Mouse (Mus musculus) NIH3T3 (cell line): Measurements from ENCODE around the gene Adad1.

Experiments used
- DNase-seq: peaks from one replicate; pipeline ENCODE4 v3.0.0-alpha.2; 2012; ENCODE audit warnings: low read depth

The Adad1 gene

DNA sequence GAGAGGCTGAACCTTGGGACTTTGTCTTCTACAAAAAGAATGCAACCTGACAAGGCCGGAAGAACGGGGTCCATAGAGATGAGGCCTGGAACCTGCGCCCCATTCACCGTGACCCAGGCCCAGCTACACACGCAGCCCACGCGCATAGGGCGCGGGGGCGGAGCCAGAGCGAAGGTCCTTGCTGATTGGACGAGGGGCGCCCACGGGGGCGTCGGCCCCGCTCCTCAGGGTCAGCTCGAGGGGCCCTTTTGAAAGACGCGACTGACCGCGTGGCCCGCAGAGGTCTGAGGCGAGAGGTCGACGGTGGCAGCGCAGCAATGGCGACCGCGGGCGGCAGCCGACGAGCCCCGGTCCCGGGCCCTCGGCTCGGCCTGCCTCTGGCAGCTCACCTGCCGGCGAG, at the start of gene Adad1:
TSS of gene Adad1 (plus strand) at position 122 of the 400 bp plus-strand sequence.
- DNase-seq: no peak

DNA sequence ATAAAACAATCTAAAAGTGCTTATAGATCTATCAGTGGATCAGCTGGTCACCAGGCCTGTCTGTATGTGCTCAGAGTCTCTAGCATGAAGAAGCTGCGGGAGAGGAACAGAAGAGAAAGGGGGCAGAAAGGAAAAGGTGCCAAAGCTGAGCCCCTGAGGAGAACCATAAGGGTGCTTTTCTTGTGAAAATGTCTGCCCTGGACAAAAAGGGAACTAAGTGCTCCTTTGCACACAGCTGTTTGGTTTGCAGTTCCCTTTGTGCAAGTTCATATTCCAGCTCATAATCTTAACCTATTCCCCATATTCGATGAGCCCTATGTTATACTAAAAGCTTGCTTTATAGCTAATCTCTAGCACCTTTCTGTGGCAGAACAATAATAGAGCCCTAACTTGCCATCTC, 25.3 kb upstream of the Adad1 start:
- DNase-seq: no peak

DNA sequence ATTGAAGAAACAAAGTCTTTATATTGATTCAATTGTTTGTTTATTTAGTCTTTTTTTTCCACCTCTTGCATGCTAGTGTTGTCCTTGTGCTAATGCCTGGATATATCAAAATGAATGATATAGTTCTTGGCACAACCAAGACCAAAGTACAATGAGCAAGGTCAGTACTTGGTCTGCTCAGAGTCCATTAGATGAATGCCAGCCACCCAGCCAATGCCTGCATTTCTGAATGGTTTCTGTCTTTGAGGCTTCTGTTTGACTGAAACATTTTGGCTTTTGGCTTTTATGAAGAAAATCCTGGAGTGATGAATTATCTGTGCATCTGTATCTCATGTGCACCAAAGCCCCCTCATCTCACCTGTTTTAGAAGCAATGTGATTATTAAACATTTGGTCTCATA, 23.5 kb upstream of the Adad1 start:
- DNase-seq: no peak

DNA sequence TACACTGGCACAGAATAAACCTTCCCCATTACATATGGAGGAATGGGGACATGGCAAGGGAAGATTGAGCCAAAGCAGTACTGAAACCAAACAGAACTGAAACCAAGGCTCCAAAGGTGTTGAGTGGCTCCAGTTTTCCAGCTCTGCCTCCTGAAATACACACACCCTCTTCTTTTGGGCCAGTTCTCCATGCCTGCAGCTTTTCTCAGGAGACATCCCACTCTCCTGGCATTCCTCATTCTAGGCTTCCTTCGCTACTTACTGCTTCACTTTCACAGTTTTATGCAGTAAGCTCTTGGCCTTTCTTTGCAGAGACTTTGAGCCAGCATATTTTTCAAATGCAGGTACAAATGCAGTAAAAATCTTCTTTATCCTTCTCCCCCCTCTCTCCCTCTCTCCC, 11.8 kb upstream of the Adad1 start:
- DNase-seq: no peak

DNA sequence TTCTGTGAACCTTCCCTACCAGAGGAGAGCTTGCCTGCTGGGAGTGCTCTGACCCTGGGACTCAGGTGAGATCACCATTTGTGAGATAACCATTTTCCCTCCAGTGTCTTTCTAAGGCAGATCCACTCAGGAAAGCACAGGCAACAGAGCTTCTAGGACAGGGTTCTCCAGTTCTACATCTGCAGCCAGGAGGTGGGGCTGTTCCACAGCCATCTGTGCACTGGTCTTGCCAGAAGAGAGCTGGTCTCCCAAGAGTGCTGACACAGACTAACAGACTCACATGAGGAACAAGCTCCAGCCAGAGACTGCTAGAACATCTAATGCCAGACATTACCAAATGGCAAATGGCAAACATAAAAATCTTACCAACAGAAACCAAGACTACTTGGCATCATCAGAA, 9.9 kb downstream of the Adad1 start:
- DNase-seq: peak; percentile 37

DNA sequence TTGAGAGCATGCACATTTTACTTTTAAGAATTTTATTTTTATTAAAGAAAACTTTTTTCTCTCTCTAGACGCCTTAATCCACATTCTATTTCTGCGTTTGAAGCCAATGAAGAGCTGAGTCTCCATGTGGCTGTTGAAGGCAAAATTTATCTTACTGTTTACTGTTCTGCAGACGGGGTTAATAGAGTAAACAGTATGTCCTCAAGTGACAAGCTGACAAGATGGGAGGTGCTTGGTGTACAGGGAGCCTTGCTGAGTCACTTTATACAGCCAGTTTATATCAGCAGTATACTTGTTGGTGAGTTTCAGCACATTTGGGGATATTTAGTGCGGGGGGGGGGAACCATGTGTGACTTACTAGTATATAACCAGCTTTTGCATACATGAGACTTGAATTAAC, 21.5 kb downstream of the Adad1 start:
- no peak for DNase-seq

DNA sequence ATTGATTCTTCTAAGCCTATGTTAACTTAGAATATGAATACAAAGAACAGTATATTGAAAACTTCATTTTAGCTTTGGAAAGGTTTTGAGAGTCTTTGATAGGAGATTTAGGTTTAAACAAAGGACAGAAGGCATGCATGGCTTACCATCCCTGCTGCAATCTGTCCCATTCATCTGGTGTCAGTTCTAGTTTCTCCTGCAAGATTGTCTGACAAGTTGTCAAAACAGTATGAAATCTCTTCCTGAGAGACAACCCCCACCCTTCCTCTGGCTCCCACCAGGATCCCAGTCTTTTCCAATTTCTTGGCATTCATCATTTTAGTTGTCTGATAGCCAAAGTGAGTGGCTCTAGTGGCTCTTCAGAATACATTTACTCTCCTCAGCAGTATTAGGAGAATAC, 27.4 kb downstream of the Adad1 start:
- no peak for DNase-seq

DNA sequence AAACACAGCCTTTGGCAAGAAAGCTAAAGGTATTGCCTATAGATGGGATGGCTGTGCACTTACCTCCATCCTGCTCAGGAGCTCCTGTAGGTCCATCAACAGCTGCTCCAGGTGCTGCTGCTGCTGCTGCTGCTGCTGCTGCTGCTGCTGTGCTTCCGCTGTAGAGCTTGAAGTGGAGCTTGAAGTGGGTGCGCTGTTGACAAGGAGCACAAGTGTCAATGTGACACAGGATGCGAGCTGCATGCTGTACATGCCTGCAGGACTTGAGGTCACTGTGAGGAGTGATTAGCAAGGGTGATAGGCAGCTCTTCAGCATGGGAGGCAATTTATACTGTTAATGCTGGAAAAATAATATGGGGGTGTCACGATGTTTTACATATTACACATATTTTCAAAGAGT, 62.3 kb downstream of the Adad1 start, which contains the start of gene Il2:
TSS of gene Il2 (minus strand) at position 305 of the 400 bp plus-strand sequence.
- no peak for DNase-seq

DNA sequence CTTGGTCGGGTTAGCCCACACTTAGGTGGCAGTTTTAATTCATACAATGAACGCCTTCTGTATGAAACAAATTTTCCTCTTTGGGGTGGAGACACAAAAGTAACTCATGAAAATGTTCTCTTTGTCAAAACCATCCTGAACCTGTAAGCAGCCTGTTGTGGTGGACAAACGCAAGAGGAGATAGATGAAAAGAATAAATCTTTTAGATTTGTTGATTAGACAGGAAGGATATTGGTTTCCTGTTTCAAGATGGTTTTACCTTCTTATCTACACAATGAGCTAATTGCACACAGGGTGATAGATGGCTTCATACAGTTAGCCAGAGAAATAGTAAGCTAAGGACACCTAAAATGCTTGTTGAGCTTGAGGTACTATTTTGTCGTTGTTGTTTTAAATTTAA, 62.8 kb downstream of the Adad1 start:
- no peak for DNase-seq

DNA sequence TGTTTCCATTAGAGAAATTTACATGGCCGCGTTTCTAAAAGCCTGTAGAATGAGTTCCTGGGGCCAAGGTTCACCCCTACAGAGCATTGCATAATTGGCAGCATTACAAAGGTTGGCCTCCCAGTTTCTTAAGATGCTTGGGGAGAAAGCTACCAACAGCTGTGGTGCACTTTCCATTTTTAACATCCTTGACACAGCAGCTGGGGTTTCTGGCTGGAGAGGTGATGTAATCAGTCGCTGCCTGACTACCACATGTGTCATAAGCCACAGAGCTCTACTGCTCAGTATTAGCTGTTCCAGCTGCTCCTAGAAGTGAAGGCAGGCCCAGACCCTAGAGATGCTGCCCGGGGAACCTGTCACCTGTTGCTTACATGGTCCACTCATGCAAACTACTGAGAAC, 64.9 kb downstream of the Adad1 start:
- peak; percentile 67 for DNase-seq

DNA sequence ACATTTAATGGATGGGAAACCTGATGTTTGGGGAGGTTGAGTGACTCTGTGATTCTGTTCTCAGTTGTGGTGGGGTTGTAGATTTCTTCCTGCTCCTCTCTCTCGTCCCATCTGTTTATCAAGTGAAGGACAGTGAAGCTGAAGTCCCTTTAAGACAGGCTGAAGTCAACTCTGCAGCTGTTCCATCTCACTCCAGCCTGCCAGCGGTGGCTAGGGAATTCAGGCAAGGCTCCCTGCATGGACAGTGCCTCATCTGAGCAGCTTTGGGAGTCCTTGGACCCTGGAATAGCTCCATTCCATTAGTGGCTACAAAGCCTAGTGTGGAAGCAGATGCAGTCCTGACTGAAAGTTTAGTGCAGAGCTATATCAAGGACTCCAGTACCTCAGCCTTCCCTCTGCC, 65.7 kb downstream of the Adad1 start:
- DNase-seq: no peak

DNA sequence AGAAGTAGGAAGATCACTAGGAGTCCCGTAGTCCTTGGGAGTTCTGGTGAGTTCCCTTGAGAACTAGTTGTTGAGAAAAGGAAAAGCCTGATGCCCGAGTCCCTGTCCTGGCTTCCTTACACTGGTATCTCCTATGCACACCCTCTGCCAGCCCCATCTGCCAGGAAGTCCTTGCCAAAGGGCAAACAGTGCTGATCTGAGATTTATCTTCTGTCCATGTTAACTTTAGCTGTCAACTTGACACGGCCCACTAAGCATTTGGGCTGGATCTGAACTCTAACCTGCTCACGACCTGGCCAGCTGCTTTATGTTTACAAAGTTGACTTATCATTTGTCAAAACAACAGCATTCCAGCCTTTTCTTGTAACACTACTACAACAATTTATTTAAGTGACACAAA, 73.9 kb downstream of the Adad1 start:
- DNase-seq: no peak

DNA sequence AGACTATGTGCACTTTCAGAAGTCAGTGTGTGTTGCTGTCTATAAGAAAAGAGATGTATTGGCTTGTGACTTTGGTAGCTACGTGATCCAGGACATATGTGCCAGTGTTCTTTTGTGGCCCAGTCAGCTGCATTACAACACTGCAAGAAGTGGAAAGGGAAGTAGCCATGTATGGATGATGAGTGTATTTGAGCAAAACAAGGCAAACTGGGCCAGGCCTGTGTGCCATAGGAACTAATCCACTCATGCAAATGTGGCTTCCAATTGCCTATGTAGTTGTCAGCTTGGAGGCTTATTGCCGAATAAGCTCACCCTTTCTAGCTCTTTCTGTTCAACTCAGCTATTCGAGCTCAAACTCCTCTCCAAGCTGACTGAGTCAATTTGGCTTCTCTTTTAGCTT, 75.9 kb downstream of the Adad1 start:
- DNase-seq: no peak

DNA sequence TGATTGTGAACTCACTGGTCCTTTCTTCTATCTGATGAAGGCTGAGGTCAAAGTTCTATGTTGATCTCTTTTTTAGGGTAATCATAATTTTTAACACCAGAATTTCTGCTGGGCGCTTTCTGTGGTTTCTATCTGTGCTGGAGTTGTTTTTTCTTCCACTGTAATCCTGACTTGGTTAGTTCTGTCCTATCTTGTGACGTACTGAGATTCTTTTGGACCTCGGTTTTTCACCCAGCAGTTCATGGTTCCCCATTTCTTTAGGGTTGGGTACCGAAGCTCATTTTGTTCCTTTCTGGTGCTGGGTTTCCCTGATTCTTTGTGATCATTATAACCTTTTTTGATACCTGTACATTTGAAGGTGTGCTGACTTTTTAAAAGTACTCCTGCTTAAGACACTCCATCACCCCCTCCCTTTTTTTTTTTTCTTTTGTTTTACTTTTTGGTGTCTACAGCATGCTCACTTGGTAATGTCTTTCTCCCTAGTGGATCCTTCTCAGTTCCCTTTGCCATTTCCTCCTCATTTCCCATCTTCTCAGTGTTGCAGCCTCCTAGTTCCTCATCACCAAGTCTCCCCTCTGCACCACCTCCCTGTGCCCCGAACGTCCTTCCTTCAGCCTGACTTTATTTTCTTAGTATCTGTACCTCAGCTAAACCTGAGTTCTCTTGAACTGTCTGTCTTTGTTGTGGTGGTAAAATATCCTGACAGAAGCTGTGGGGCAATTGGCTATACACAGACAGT, 77.0 kb downstream of the Adad1 start:
- no peak for DNase-seq

DNA sequence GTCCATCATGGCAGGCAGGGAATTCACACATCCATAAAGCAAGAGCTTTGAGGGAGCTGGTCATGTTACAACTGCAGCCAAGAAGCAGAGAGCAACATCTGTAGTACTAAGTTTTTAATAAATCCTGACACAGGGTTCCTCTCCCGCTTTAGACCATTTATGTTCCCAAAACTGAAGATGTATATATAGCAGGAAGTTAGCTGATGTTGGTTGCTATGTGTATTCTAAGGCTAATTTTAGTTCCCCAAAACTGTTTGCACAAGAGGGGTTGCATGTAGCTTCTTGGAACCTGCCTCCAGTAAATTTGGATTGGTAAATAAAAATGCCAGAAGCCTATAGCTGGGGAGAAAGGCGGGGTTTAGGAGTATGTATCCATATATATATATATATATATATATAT, 78.5 kb downstream of the Adad1 start:
- DNase-seq: no peak

DNA sequence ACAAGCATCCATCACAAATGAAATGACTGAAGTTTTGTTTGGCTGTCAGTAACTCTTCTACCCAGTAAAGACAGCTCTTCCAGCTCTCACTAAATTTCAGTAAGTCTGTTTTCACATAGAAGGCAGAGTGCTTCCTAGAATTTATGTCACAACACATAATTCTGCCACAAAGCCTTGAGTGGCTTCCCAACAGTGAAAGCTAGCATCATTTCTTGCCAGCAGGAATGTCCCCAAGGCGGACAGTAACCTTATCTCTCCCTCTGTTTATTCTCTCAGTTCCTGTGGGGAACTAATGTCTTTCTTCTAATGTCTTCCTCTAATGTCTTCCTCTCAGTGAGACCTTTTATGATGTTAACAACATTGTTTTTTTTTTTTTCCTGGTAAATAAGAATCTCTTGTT, 81.7 kb downstream of the Adad1 start:
- DNase-seq: no peak

DNA sequence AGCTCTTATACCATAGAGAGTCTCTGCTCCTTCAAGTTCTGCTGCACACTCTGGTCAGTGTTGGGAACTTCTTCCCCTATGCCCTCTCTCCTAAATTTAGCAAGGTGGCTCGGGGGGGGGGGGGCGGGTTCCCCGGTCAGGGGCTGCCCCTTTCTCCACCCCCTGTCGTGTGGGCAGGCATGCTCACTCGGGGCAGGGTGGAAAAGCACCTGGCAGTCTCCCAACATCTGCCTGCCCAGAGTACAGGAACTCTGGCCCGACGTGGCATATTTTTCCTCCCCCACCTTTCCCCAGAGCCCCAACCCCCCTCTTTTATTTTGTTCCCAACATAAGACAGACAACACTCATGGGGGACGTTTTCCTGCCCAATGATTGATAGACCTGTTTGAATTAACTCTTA, 83.1 kb downstream of the Adad1 start:
- DNase-seq: no peak

DNA sequence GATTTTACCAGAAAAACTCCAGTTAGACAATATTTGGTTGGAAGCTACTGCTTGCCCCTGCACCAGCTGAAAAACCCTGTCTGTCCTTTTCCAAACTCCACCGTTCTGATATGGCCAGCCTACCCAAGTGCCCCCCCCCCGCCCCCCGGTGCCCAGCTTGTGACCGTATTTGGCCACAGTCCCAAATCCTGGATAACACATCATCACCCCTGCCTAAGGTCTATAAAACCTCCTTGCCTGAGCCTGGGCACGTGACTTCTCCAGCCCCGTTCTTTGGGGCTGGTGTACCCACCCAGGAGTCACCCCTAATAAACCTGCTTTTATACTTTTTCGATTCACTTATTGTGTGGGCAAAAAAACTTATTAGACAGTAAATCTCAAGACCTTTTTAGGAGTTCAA, 83.5 kb downstream of the Adad1 start:
- DNase-seq: no peak

DNA sequence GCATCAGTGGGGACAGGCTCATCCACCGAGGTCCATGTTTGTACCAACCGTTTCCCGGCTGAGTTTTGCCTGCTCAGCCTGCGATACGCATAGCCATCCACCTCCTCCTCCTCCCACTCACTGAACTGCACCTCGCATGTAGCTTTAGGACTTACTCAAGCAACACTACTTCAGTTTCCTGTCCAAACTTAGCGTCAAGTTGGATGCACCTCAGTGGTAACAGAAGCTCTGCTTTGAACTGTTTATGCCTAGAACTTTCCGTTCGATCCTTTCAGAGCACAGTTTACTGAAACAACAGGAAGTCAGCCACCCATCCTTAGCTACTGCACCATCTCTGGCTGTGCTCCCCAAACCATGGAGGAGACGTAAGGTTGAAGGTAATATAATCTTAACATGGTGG, 88.9 kb downstream of the Adad1 start:
- DNase-seq: no peak

DNA sequence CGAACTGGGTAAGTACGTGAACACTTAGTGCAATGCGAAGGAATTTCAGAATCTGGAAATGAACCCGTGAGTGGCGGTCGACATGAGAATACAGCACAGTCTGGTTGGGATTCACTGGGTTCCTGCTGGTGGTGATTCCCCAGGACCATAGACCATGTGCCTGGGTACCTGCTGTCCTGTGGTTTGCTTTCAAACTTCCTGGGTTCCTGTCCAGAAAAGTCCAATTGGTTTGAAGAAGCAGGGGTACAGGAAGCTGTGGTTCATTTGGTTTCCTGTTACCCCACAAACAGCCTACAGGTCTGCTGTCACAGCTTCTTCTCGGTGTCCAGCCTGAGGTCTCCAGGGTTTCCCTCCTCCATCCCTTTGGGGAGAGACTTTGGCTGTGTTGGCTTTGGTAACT, 89.7 kb downstream of the Adad1 start:
- no peak for DNase-seq

DNA sequence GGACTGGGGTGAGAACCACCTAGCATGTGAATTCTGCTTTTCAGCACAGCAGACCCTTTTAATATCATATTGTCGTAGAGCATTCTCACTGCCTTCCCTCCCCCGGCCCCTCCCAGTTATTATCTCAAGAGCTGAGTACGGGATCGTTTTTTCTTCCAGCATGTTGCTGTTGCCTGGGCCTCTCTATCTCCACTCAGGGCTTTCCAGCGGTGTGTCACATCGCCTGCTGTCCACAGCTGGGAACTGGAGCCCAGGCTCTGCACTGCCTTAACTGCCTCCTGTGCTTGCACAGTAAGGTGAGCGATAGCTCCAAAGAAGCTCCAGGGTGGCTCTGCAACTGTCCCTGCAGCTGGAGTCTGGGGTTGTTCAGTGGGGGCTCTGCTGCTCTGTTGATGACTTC, 91.1 kb downstream of the Adad1 start:
- no peak for DNase-seq

DNA sequence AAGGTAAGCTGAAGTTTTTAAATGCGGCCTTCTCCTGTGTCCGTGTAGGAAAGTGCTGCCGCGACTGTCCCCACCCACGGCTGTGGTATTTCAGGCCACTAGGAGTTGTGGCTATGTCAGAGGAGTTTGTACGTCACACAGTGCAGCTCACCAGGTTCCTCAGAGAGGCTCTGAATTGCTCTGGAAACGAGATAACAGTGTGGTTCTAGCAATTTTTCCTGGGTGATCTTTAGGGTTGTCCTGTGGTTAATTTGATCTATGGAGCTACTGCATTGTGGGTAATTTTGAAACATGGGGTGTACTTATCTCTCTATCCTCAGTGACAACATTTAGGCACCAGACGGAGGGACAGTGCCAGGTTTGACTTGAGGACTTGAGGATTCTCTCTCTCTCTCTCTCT, 93.8 kb downstream of the Adad1 start:
- no peak for DNase-seq

DNA sequence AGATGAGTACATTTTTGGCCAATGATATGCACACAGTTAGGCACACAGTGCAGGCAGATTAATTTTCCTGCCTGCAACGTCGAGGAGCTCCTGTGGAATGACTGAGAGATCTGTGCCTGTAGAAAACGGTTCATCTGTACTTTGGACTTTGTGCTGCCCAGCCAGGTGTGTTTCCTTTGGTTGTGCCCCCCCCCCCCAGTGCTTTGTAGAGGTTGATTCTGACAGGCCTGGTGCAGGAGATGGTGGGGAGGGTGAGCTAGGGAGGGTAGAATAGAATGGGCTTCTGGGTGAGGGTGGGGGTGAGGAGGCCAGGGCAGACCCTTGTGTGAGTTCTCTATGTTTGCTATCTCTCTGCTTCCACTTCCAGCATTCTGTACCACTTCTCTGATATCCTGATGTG, 94.9 kb downstream of the Adad1 start:
- DNase-seq: no peak

DNA sequence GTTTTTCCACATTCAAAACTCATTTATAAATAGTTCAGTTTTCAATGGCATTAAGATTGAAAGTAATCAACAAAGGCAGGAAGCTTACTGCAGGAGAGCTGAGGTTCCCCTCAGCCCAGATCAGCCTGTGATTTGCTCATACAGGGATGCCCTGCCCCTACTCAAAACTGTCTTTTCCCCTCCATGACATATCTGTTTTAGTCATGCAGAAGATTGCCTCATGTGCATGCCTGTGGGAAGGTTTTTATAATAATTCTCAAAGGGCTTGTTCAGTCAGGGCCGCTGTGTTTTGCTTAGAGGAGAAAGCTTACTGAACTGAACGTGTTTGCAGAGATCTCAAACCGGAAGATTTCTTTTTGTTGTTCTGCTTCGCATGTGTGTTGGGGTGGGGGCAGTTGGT, 97.8 kb downstream of the Adad1 start:
- peak; percentile 18 for DNase-seq

DNA sequence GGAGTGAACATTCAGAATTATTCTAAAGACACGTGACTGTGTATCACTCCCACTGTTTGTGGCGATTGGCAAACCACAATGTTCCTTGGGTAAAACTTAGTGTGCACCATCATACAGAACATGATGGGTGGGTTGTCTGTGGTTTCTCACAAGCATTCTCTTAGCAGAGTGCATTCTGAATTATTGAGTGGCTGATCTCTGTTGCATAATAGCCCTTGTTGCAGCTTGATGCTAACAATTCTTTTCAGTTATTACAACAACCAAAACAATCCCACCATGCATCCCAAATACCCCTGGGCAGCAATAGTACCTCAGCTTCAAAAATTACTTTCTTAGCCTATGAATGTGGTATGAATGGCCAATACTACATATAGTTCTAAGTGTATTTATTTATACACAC, 106.0 kb downstream of the Adad1 start:
- DNase-seq: no peak
